Mouse (Mus musculus): ENCODE data around the gene Glg1.

DNA sequence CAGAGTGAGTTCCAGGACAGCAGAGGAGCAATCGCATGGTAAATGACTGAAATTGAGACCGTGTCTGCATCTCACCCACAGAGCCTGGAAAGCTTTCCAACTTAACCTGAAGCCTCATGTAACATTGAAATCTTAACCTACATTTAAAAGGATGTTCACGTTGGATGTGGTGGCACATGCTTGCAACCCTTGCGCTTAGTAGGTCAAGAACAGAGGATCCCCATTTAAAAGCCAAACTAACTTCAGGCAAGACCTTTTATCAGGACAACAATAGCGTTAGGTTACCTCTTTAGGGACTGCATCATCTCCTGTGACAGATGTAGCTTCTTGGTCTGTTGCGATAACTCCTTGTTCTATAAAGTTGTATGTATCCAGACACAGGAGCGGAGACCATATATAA is 31.6 kb upstream of the Glg1 start:
- TF ChIP-seq CTCF (IDR thresholded peaks at IDR 0.05; ENCODE audit: low read depth) (no peak), EP300 (IDR thresholded peaks at IDR 0.05; ENCODE audit: low read depth) (no peak)
